Mouse (Mus musculus) heart, postnatal 25 days (tissue): Measurements from ENCODE around the gene Rasal2. TPM values are rescaled to one million over a fixed set of nuclear protein-coding genes. Genes with fewer than 3 reads are reported as not detected.

Source experiments
- DNase-seq: peaks from one replicate; pipeline ENCODE4 v3.0.0; 2022; ENCODE audit warnings: low spot score
- intact Hi-C: fragments of 180-260 bp; cut with DNase I; formaldehyde crosslinking; loops from one replicate; pipeline ENCODE4 v1.15.1; 2025
- total RNA-seq, 2 experiments: library from RNA; stranded (reverse); gene quantifications; 2 replicates each; pipeline ENCODE4 v1.2.3; 2021

The Rasal2 gene
- total RNA-seq, 2 experiments from 2014 or later, result 21.6 to 34.8 TPM

DNA sequence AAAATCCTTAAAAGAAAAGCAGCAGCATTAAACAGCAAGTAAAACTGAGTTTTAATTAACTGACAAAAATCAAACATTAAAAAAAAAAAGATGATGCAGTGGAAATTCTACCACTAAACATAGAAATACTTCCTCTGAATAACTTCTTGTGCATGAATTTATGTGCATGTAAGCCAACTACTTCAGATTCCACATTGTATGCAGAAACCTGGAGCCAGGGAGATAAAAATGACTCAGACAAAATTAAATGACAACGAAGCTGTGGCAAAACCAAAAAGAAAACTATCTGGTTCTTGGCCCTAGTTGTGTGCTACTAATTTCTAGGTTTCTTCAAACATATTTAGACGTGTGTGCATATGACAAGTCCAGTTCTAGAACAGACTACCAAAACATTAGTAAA, 2.7 kb downstream of the Rasal2 start:
- no peak for DNase-seq
- intact Hi-C loops, result loop anchor here (5.0 kb wide), 1 partner anchor 107 kb away; no protein-coding TSS in a partner anchor

DNA sequence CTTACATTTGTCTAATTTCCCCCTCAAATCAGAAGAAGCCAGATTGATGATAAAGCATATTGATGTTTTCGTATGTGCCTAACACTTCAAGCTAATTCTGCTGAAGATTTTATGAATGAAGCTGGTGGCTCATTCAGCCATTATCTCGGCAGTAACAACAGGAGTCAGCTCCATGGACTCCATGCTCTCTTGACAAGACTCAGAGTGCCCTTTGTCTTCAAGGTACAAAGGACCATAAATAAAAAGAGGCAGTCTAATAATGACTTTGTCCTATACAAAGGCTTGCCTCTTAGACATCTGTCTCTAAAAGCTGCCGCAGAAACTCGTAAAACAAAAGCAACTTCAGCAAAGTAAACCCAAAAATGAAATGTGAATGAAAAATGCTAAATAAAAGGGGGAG, 24.4 kb downstream of the Rasal2 start:
- intact Hi-C loops, result no loop called here
- no peak for DNase-seq

DNA sequence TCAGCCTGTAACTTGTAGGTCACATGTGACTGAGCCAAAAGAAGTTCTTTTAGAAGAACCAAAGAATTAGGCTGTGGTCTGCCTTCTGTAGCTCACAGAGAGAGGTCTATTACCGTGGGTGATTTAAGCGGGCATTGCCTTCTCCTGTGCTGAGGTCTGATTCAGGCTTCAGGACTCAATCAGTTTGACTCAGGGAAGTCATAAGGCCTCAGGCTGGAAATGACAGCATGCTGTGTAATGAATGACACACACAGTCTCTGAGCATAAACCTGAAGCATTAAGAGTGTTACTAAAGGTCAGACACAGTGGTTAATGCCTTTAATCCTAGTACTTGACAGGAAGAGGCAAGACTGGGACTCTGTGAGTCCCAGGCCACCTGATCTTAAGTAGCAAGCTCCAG, 31.7 kb downstream of the Rasal2 start:
- DNase-seq, result no peak
- intact Hi-C loops, result no loop called here

DNA sequence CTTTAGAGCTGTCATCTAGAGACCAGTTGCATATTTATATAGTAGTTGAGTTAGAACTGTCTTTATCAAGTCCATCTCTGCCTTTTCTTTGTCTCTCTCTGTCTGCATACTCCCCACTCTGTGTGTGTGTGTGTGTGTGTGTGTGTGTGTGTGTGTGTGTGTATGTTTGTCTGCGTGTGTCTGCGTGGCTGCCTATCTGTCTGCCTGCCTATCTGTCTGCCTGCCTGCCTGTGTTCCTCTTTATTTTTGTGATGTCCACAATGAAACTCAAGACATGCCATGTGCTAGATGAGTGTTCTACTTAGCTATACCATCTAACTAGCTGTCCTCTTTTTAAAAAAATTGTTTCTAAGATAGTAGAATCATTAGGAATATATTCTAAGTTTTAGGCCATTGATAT, 42.0 kb downstream of the Rasal2 start:
- no peak for DNase-seq
- intact Hi-C loops, result no loop called here

DNA sequence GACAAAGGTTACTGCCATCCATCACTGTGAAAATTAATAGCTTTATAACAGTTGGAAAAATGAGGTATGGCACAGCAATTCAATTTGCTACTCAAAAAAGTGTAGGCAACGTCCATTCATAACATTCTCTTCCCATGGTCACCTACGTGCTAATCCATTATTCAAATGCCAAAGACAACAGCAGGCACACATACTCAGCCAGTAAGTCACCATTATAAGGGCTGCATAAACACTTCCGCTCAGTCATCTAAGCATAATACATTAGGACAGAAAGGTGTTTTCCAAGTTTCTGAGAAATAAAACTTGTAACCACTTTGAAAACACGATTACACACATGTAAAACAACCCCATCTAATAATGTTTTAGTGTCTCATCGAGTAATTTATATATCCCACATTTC, 44.1 kb downstream of the Rasal2 start:
- no peak for DNase-seq
- intact Hi-C loops, result no loop called here

DNA sequence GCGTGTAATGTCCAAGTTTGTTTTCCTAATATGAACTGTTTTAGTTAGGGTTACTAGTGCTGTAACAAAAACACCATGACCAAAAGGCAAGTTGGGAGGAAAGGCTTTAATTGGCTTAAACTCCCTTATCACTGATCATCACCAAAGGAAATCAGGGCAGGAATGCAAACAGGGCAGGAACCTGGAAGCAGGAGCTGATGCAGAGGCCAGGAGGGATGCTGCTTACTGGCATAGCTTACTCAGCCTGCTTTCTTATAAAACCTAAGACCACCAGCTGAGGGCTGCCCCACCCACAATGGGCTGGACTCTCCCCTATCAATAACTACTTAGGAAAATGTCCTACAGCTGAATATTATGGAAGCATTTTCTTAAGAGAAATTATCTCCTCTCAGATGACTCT, 65.7 kb downstream of the Rasal2 start:
- DNase-seq, result no peak
- intact Hi-C loops, result no loop called here

DNA sequence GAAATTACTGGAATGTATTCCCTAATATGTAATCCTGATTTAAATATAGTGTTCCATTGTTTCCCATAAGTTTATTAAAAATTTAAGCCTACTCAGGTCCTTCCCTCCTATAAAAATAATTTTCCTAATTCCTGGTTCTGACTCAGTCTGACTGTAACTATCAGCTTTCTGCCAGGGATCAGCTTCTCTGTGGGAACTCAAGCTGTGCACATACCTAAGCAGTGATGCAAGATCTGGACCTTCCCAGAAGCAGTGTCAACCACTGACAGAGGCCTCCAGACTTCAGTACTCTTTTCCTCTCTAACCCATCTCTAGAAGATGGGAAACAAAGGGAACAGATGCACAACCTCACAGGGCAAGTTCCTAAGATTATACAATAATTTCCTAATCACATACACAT, 68.9 kb downstream of the Rasal2 start:
- DNase-seq, result peak; percentile 6
- intact Hi-C loops, result no loop called here

DNA sequence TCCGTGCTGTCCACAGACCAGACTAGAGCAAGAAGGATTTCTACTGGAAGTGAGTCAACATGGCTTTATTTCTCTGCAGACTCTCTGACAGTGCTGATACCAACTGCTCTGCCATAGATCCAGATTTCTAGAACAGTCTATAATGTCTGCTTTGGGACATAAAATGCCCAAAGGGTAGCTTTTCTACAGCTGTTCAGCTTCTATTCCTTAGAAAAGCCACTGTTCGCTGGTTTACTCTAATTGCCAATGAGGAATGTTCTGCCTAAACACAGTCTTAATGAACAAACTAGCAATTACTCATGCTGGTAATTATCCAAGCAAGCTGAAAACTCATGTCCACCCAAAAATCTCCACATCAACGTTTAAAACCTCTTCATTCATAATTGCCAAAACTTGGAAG, 77.6 kb downstream of the Rasal2 start:
- intact Hi-C loops, result no loop called here
- DNase-seq, result no peak

DNA sequence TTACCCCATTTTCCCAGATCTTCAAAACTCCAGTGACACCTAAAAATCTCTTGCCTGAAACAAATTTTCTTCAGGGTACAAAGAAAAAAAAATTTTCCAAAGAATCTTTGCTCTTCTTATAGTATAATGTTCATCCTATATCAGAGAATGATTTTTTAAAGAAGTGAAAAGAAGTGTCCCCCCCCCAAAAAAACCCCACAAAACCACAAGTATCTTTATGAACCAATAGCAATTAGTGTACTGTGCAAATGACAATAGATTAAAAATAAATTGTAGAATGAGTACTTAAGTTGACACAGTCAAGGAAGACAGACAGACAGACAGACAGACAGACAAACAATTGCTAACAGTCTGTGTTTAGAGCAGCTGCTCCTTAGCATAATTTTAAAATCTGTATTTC, 84.3 kb downstream of the Rasal2 start:
- DNase-seq, result no peak
- intact Hi-C loops, result no loop called here

DNA sequence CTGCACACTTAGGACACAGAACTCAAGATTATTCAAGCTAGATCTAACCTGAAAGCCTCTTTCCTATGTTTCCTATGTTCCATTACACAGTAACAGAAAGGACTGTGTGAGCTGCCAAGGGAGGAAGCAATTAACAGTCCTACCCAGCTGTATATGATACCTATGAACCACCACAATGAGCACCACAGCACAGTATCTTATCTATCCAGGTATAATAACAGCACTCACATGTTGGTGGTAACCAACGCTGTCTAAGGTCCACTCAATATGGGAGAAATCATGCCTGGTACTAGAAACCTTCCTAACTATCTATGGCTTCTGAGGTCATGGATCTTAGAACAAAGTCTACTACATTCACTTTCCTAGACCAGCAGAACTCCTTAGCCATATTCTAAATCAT, 89.3 kb downstream of the Rasal2 start:
- no peak for DNase-seq
- intact Hi-C loops, result no loop called here

DNA sequence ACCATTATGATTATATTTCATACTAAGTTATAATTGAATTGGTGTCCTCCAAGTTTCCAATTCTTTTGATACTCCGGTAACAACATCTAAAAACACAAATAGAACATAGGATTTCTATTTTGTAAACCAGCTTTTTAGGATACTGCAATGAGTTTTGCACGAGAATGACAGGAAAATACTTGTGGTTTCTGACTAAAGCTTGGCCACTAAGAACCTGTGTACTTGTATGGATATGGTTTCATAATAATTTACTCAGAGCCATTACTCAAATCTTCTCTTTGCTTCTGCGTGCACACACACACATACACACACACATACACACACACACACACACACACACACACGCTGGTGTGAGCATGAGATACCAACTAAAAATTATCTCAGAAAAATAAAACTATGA, 93.5 kb downstream of the Rasal2 start:
- intact Hi-C loops, result no loop called here
- no peak for DNase-seq

DNA sequence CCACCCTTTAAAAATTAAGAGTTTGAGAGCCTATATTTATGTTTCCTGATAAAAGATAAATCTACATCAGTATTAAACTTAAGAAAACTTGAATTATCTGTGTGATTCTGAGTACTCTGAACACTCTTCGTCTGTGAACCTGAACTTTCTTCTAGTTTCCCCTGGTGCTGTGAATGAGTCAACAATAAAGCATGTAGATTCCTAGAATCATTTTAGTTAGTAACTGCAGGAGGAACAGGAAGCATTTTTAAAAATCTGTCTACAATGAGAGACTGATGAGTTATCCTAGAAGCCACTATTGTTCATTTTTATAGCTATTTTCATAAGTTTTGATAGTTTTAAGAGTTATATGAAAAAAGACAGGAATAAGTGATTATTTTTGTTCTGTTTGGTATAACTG, 111.1 kb downstream of the Rasal2 start:
- intact Hi-C loops, result loop anchor here (5.0 kb wide), 1 partner anchor 111 kb away; the partner anchor contains the start of gene Rasal2
- no peak for DNase-seq

DNA sequence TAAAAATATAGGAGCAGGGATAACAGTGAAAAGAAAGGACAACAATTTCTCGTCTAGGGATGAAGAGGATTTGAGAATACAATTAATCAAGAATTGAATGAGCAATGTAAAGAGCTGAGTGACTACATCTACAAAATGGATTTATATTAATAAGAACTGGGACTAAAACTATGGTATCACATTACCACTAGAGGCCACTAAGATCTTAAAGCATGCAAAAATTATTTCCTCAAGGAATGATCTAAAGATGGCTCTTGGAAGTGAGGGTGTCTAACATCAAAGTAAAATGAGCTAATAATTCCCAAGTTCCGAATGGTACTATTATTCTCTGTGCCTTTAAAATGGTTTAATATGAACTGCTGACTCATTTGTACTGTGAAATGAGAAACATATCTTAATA, 112.8 kb downstream of the Rasal2 start:
- no peak for DNase-seq
- intact Hi-C loops, result loop anchor here (2.0 kb wide), 2 partner anchors 147 to 237 kb away; no protein-coding TSS in a partner anchor

DNA sequence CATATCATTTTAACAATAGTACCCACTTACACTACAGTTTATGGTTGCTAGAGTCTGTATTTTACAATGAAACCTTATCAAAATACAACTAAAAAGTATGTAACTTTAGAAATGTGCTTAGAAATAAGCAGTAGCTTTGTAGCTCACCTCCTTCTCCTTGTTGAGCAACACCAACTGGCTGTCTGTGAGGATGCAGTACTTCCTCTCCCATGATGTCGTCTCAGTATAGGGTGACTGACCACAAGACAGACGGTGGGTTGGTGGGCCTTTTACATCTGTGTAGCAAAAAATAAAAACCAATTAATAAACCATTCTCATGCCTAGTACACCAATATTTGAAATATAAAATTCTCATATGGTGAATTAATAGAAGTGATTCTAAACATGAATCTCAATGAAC, 113.4 kb downstream of the Rasal2 start:
- no peak for DNase-seq
- intact Hi-C loops, result loop anchor here (2.0 kb wide), 2 partner anchors 148 to 238 kb away; no protein-coding TSS in a partner anchor

DNA sequence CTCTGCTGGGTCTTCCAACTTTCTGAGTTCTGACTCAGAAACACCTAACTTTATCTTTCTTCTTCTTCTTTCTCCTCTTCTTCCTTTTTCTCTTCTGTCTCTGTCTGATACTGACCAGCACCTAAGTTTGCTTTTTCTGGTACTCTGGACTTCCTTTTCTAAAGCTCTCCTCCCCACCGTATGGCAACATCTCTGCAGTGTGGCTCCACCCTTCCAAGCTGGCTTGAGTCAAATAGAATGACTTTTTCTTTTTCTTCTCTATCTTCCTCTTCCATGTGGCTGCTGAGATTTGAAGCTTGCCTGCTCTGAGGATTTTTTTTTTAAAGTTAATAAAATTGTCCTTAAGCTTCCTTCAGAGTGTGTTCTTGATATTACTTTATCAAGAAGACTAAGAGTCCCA, 115.3 kb downstream of the Rasal2 start:
- DNase-seq, result no peak
- intact Hi-C loops, result no loop called here

DNA sequence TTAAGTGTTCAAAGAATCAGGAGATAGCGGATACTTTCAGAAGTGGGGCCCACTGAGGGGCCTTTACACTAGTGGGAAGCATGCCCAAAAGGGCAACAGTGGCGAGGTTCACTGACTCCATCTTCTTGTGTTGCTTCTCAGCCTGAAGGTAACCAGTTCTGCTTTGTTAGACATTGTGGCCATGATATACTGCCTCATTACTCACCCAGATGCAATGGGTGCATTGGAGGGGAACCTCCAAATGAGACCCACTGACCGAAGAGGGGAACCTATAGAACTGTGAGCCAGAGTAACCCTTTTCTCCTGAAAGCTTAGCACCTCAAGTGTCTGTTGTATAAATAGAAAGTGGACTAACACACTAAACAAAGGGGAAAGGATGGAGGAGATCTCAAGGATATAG, 116.5 kb downstream of the Rasal2 start:
- intact Hi-C loops, result no loop called here
- no peak for DNase-seq

DNA sequence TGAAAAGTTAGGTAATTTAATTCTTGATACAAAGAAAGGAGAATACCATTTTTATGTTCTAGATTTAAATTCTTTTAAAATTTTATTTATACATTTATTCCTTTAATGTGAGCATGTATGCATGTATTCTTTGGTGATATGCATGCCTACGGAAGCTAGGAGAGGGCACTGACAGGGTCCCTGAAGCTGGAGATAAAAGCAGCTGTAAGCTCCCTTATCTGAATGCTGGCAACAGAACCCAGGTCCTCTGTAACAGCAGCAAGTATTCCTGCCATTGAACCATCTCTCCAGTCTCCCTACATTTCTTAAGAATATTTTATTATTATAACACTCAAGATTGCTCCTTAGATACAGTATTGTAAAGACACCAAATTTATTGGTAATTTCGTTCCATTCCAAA, 122.2 kb downstream of the Rasal2 start:
- DNase-seq, result no peak
- intact Hi-C loops, result no loop called here

DNA sequence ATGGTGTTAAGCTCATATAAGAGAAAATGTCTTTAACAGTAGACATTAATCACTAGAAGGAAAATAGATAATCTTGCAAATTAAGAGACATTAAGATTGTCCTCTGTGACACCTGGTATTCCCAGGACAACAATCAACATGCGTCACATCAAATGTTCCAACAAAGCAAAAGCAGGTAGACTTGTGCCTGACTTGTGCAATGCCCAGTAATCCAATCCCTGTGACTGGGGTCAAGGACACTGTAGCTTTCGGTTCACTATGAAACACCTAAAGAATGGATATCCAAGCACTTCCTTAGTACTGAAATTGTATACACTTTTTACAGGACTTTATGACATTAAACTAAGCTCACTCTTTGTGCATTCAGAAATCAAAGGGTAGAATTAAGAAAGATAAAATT, 123.1 kb downstream of the Rasal2 start:
- no peak for DNase-seq
- intact Hi-C loops, result no loop called here

DNA sequence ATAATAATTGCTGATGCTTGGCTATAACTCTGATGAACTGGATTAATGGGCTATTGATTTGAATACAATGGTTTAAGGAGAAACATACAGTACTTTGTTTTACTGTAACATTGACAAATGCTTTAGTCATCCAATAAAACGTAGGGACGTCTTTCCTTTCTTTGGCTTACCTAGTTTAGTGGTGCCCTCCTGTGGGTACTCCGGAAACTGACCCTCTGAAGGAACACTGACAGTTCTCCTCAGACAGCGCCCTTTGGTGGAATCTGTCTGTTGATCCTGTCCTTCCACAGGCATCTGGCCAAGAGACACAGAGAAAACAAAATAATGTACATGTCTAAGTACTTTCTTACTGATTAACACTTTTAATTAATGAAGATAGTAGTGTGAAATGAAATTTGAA, 125.8 kb downstream of the Rasal2 start:
- no peak for DNase-seq
- intact Hi-C loops, result no loop called here

DNA sequence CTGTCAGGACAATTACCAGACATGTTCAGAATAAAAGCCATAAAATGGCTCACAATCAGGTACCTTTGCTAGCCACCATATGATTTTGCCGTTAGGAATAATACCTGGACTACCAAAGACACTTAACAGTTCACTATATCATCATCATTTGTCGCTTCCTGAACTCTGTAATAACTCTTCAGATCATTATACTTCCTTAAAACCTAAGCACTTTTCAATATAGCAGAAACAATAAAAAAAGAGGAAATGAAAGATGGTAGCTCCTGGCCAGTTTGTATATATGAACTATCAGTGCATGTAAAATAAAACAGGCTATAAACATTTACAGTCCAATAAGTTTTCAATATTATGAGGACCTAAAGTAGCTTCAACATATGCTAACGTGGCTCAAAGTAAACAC, 127.0 kb downstream of the Rasal2 start:
- intact Hi-C loops, result no loop called here
- DNase-seq, result no peak

DNA sequence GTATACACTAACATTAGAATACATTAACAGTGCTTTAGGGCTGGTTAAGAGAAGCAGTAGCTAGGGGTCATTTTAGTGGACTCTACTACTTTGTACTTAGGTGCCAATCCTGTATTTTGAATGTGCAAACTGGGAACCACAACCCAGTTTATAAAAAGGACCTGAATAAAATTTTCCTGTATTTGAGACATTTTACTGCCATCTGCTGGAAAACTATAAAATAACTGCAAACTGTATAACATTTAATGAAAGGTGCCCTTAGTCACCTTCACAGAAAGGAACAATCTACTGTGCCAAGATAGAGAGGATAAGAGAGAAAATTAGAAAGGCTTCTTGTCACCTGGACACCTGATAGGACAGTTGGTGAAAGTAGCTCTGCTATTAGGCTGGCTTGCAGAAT, 131.6 kb downstream of the Rasal2 start:
- intact Hi-C loops, result loop anchor here (2.0 to 5.0 kb wide), 2 partner anchors 103 to 194 kb away; no protein-coding TSS in a partner anchor
- no peak for DNase-seq

DNA sequence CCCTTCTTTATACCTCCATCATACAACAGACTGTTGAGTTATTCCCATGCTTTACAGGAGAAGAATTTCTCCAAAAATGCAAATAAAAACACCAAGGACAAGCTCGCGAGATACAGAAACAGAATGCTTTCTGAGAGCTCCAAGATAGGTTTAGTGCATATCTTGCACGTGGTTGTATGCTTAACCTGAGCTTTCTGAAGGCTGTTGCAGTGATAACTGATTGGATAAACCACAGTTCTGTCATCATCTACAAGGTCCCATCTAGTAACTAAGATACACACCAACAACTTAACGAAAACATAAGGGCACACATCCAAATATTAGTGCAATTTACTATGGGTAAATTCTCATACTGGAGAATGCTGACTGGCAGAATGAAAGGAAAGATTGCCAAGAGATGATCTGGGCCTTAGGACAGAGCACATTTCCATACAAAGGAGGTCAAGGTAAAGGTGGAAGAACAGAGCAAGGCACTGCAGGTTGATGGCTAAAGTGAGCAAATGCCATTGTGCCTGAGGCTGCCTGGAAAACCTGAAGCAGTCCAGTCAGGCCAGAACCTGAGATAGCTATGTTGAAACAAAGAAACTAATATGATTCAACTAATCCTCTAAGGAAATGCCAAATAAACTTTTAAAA, 136.6 kb downstream of the Rasal2 start:
- no peak for DNase-seq
- intact Hi-C loops, result loop anchor here (10.0 kb wide), 1 partner anchor 361 kb away; no protein-coding TSS in a partner anchor
